Mouse (Mus musculus) small intestine, adult 2 months (tissue): ENCODE results near the gene Lemd1.

Source experiments
- CTCF ChIP-seq: fragments of 200-500 bp; IDR thresholded peaks from 2 replicates; pipeline ENCODE4 v1.5.1; 2012; ENCODE audit warnings: low read depth, mild to moderate bottlenecking, control low read depth, inconsistent platforms, low read length, moderate library complexity, mixed read lengths; ENCODE audit not compliant: insufficient replicate concordance, insufficient read length; ENCODE audit errors: extremely low read depth
- POLR2A ChIP-seq: fragments of 200-500 bp; IDR thresholded peaks from 2 replicates; pipeline ENCODE4 v1.6.1; 2012; ENCODE audit warnings: low read depth, mild to moderate bottlenecking, control low read depth, inconsistent platforms, low read length, moderate library complexity

DNA sequence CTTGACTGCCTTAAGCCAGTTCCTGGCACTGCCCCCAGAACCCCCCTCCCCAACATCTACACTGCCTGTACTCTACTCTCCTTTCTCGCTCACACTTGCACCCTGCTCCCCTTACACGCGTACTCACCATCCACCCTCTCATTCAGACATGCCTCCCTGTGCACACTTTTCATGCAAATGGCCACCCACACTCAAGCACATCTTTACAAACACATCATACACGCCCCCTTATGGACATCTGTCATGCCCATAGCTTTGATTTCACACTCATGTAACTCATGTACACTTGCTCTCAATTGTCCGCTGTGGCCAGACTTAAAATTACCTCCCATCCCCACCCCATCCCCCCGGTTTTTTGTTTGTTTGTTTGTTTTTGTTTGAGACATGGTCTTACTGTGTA, 116.7 kb downstream of the Lemd1 start:
- no peak for TF ChIP-seq POLR2A
- no peak for TF ChIP-seq CTCF
